Mouse (Mus musculus): ENCODE measurements around the gene Gm11037. TPM values are rescaled to one million over a fixed set of nuclear protein-coding genes. Genes with fewer than 3 reads are reported as not detected.

Gene Gm11037
- not detected in 2 replicates for polyA plus RNA-seq (2012)

DNA sequence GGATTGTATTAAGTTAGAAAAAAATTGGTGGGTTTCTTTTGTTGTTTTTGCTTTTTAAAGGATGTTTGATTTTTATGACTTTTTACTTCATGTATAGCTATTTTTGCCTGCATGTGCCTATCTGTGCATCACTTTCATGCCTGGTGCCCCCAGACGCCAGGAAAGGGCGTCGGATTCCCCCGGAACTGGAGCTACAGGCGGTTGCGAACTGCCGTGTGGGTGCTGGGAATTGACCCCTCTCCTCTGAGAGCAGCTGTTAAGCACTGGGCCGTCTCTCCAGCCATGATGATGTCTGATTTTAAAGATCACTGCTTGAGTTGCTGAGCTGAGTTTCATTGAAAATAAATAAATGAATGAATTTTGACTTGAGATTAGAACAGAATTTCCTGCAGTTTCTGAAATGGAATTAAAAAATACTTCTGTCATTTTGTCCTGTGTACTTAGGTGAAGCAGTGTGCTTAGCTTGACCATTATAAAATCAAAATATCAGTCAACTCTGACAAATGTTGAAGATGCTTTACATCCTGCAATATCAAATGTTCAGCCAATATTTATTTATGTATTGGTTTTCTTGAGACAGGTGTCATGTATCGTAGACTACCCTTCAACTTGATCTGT lies at the start of gene Gm11037:
Gm11037 (plus strand) TSS at position 568 of the 618 bp plus-strand sequence.

DNA sequence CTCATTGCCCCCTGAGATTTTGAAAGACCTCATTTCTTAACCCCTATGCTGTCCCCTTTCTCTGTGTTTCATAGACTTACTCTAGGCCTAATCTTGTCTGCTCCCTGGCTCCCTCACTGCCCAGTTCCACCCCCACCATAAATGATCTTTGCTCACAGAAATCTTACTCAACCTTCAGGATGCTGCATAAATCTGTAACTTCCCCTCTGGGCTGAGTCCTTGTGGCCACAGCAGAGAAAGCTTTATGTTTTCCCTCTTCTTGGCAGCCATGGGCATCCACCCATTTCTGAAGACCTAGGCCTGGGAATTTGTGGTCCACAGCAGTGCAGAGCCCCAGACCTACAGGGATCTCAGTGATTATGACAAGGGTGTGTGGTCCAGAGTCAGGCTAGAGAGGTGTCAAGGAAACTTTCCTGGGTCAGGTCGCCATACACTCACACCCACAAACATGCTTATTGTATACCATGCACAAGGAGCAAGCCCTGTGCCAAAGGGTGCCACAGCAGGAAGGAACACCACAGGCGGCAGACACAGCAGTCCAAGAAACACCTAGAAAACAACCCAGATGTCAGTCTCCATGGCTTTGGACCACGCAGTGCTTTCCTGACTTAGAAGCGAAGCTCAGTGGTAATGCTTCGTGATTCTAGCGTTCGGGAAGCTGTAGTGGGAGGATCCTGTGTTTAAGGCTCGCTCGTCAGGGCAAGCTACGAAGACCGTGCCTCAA lies 46.5 kb upstream of the Gm11037 start, which contains the start of gene Siglec1:
Siglec1 (minus strand) TSS at position 99 of the 724 bp plus-strand sequence.

DNA sequence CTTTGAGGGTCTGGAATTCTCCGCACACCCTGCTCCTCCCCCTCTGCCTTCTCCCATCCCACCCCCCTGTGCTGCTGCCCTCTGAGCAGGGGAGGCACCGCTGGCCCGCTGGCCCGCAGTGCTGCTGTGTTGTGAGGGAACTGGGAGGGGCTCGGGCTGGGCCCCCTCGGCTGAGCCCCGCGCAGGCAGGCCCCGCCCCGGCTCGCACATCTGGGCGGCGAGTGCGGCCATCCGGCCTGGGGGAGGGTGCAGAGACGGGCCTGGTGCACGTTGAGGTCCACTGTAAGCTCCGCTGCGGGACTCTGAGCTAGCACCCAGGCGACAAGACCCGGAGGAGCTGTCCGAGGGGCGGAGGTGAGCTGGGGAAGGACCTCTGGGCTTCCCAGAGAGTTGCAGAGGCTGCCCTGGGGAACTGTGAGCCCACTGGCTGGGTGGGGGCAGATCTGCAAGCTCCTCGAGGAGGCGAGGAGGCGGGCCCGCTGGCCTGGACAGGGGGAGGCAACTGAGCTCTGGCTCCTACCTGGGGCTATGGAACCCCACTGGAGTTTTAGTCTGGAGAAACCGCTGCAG lies 6.1 kb upstream of the Gm11037 start, which contains the start of gene Hspa12b:
Hspa12b (plus strand) TSS at position 120 of the 570 bp plus-strand sequence.

DNA sequence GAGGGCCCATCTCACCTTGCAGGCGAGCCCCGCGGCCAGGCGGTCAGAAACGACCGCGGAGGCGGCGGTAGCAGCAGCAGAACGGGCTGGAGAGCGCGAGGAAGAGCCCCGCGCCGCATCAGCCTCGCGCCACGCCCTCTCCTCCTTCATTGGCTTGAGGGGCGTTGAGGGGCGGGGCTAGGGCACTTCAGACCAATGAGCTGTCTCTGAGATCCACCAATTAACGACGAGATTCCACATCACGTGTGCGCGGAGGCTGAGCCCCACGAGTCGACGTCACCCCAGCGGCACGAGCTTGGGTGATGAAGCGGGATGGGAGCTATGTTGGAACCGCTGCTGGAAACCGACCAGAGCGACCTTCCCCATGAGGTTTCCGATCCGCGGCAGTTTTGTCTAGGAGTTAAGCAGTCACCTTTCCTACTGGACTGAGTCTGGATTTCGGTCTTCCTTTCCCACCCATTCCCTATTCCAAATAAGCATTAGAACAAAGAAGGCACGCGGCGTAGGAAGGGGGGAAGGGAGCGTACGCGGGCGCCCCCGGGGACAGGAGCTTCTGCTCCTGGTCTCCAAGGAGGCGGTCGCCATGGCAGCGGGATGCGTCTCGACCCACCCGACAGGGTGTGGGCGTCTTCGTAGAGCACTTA lies 26.8 kb downstream of the Gm11037 start, which contains the start of gene 1700037H04Rik:
1700037H04Rik (minus strand) TSS at position 144 of the 644 bp plus-strand sequence.

DNA sequence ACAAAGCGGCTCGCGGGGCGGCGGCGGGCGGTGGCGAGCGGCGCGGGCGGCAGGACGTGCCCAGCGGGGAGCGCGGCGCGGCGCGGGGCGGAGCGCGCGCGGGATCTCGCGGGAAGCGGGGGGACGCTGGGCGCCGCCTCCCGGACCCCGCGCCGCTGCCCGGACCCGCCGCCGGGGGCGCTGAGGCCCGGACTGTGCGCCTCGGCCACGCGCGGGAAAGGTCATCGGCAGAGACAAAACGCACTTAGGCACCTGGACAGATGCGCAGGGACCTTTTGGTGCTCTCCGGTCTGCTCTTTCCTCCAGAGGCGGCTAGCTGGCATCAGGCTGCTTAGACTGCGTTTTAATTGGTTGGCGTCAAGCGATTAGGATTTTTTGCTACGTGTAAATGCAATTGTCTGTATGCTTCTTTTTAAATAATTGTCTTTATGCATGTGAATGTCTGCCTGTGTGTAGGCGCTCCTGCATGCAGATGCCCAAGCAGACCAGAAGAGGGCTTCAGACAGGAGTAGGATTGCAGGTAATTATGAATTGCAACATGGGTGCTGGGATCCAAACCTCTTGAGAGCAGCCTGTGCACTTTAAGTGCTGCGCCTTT lies 46.8 kb downstream of the Gm11037 start, which contains the start of gene Cenpb:
Cenpb (minus strand) TSS at position 78 of the 598 bp plus-strand sequence.

Other genes with a start within 250 kb of the Gm11037 start
- gene 4930402H24Rik, start 227.1 kb upstream of the Gm11037 start, polyA plus RNA-seq (2012), result 2.5 and 5.1 TPM in 2 replicates
- 3.7 and 4.0 TPM in 2 replicates for gene Atrn, start 227.0 kb upstream of the Gm11037 start, polyA plus RNA-seq (2012)
- gene Gfra4, start 90.4 kb upstream of the Gm11037 start, polyA plus RNA-seq (2012), result 0.30 and 0.45 TPM in 2 replicates
- gene Adam33, start 69.7 kb upstream of the Gm11037 start, polyA plus RNA-seq (2012), result 0.31 and 0.94 TPM in 2 replicates
- 0.17 TPM in 2 replicates for gene Siglec1, start 46.7 kb upstream of the Gm11037 start, polyA plus RNA-seq (2012)
- 2.0 and 2.2 TPM in 2 replicates for gene Hspa12b, start 6.2 kb upstream of the Gm11037 start, polyA plus RNA-seq (2012)
- 211 and 258 TPM in 2 replicates for gene 1700037H04Rik, start 26.6 kb downstream of the Gm11037 start, polyA plus RNA-seq (2012)
- 112 and 115 TPM in 2 replicates for gene Cenpb, start 46.6 kb downstream of the Gm11037 start, polyA plus RNA-seq (2012)
- gene Cdc25b, start 53.5 kb downstream of the Gm11037 start, polyA plus RNA-seq (2012), result 11.8 and 11.9 TPM in 2 replicates
- gene Spef1, start 53.8 kb downstream of the Gm11037 start, polyA plus RNA-seq (2012), result 2.0 and 2.1 TPM in 2 replicates
- gene Ap5s1, start 73.6 kb downstream of the Gm11037 start, polyA plus RNA-seq (2012), result 2.0 and 5.0 TPM in 2 replicates
- 5.8 and 6.1 TPM in 2 replicates for gene Mavs, start 100.6 kb downstream of the Gm11037 start, polyA plus RNA-seq (2012)
- gene Pank2, start 129.0 kb downstream of the Gm11037 start, polyA plus RNA-seq (2012), result 19.7 and 19.9 TPM in 2 replicates
- gene Rnf24, start 219.4 kb downstream of the Gm11037 start, polyA plus RNA-seq (2012), result 4.3 and 4.4 TPM in 2 replicates